Mouse (Mus musculus): Measurements from ENCODE around the gene Cd247.
A peak's percentile ranks its signal among the peaks of the same experiment; 100 is the strongest.

Gene Cd247

DNA sequence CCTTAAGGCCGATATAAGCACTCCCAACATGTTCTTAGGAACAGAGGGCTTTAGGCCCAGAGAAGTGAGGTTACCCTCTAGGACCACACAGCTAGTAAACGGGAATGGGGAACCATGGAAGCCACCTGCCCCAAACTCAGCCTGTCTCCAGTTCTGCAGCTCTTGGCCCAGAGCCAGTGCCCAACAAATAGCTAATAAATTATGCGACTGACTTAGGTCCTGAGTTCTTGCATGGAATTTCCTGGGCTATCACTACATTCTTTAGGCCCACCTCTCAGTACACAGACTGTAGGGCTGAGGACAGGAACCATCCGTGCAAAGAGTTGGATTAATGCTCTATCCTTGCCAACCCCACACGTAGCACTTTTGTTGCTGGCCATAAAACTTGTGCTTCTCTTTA is 63.6 kb downstream of the Cd247 start:
- no peak for DNase-seq (ENCODE audit: low read depth, low spot score)

DNA sequence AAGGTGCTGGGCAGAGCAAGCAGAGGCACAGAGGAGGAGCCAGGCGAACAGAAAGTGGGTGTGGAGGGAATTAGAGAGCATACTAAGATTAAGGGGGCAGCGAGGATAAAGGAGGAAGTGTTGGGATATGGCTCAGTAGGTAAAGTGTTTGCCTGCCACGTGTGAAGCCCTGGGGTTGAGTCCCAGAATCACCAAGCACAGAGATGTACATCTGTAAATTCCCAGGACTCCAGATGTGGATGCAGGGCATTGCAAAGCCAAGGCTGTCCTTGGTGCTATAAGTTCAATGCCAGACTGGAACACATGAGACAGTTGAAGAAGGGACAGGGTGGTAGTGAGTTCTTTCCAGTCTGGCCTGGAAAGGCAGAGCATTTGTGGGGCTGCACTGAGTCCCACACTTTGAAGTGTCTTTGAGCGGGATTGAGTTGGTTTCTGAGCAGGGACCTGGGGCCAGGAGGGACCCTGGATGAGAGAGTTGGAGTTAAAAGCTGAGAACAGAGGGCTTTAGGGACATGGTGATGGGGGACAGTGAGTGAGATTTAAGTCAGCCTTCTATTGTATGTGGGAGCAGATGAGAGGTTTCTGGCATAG is 64.7 kb downstream of the Cd247 start:
- no peak for DNase-seq (ENCODE audit: low read depth, low spot score)

DNA sequence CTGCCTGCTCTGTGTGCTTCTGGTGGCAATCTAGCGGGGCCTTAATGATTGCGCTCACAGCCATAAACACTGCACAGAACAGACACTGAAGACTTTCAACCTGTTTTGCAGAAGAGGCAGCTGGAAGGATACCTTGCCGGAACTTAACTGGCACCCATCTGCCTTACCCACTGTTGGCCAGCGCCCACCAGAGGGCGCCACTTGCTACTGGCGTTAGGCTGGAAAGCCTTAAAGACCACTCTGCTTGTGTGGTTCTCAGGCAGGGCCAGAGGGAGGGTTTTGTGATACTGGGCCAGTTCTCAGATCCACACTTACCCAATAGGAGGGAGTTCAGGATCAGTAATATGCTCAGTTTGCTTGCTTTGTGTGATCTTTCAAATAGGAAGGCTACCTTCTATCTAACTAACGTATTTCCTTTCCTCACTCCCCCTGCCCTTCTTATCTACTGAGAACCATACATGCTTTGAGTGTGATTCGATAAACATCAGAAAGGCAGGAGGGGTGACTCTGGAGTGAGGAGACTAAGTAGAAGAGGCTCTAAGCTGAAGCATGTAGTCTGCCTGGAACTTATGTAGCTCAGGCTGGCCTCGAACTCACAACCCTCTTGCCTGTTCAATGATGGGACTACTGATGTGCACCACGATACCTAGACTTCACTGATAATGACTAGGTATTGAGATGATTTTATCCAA is 65.4 kb downstream of the Cd247 start:
- peak; percentile 57 for DNase-seq (ENCODE audit: low read depth, low spot score)

DNA sequence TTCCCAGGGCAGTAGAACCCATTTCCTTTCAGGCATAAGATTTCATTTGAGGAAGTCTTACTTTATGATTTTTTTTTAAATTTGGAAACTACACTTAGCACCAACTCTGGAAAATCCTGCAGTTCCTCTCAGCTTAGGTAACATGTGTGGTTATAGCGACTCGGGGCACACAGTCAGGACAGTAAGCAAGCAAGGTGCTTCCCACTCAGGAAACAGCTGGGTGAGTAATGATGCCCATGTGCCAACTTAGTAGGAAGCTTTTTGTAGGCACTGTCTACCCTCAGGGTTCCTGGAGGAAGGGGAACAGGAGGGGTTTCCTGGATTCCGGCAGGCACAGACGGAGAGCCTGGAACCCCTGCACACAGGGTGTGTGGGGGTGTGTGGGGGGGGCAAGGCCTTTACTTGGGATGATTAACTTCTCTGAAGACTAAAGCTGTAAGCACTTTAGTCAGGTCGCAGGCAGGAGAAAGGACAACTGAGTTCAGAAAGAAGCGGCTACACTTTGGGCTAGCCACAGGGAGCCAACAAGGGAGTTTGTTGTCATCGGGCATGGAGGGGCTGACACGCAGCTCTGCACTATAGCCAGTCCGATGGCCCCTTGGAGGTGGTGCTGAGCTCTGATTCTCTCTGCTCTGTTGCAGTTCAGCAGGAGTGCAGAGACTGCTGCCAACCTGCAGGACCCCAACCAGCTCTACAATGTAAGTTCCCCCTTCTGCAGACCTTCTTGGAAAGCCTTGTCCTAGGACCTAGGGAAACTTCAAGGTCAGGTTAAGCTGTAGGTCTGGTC is 67.5 kb downstream of the Cd247 start:
- no peak for DNase-seq (ENCODE audit: low read depth, low spot score)

DNA sequence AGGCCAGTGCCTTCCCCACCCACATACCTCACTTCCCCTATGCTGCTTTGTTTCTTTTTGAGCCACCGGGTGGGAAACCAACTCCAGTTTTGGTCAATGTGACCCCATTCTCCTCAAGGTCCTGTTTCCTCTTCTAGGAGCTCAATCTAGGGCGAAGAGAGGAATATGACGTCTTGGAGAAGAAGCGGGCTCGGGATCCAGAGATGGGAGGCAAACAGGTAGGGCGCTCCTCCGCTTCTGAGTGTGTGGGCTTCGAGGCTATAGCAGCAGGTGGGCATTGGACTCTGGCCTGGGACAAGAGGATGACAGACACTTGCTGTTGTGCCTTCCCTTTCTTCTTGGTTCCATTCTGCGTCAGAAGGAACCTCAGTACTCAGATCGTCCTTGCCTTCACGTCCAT is 68.8 kb downstream of the Cd247 start:
- DNase-seq (ENCODE audit: low read depth, low spot score), result no peak

DNA sequence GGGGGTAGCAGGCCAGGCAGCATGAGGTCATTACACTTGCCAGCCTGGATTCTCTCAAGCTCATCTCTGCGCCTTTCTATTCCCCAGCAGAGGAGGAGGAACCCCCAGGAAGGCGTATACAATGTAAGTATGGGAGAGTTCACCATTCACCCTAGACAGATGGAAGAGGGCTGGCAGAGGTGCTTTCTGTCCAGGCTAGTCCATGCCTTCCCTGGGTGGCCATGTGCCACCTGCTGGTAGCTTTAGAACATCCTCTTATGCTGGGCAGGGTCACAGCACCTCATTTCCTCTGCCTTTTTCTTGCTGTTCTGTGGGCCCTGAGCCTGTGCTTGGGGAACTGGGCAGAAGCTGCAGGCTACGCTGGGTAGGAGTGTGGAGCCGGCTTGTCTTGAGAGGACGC is 69.9 kb downstream of the Cd247 start:
- DNase-seq (ENCODE audit: low read depth, low spot score), result no peak

DNA sequence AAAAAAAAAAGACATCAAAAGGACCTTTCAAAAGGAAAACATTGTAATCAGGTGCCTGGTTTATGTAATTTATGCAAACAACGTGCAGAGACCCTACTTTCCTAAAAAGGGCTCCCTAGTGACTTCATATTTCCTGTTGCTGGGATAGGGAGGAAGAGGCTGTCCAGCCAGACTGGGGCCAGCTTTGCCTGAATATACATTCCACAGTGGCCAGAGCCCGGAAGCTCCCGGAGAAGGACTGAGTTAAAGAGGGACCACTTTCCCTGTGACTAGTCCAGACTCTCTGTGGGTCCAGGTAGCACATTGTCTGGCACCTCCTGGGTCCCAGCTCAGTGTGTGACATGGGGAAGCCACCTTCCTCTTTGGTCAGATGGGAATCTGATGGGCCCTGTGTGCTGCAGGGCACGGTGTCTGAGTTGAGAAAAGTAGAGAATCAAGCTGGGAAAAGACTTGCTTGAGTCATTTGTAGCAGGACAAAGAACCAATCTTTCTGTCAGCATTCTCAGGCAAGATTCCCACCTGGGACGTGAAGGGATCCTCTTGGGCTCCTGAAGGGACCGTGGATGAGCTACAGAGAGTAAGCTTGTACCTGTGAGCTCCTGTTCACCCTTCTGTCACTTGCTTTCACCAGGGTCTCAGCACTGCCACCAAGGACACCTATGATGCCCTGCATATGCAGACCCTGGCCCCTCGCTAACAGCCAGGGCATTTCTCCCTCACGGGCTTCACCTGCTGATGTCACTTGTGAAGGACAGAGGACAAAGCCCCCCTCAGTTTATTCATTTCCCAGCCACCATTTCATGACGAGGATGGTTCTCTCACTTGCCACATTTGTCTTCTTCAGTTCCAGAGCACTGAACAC is 72.1 kb downstream of the Cd247 start:
- no peak for DNase-seq (ENCODE audit: low read depth, low spot score)

DNA sequence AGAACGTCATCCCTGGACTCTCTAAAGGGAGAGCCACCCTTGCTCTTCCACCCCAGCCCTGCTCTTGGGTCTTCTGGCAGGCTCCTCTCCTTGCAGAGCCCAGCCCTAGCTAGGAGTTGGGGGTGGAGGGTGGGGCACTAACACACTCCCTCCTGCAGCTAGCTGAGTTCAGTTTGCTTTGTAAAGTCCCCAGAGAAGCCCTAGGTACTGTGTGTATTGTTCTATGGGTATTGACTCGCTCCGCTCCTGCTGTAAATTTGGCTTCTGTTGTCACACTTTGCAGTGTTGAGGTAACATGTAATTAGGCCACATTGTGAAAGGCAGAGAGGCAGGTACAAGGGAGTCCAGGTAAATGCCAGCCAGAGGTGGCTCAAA is 72.7 kb downstream of the Cd247 start:
- DNase-seq (ENCODE audit: low read depth, low spot score), result no peak

DNA sequence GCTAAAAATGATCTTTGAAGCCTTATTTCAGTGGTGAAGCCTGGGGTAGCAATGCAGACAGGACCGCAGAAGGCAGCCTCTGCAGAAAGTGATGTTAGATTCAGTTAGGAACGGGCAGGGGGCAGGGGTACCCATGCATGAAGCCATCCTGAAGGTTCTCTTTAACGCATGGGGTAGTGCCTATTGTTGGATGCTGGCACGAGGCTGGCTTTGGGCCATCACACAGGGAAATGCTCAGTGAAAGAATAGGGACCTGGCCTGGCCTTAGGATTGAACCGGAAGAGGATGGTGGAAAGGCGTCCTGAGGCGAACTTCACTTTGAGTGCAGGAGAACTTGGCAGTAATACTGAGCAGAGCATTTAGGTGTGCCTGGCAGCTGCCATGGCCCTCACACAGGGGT is 73.6 kb downstream of the Cd247 start:
- DNase-seq (ENCODE audit: low read depth, low spot score), result no peak

DNA sequence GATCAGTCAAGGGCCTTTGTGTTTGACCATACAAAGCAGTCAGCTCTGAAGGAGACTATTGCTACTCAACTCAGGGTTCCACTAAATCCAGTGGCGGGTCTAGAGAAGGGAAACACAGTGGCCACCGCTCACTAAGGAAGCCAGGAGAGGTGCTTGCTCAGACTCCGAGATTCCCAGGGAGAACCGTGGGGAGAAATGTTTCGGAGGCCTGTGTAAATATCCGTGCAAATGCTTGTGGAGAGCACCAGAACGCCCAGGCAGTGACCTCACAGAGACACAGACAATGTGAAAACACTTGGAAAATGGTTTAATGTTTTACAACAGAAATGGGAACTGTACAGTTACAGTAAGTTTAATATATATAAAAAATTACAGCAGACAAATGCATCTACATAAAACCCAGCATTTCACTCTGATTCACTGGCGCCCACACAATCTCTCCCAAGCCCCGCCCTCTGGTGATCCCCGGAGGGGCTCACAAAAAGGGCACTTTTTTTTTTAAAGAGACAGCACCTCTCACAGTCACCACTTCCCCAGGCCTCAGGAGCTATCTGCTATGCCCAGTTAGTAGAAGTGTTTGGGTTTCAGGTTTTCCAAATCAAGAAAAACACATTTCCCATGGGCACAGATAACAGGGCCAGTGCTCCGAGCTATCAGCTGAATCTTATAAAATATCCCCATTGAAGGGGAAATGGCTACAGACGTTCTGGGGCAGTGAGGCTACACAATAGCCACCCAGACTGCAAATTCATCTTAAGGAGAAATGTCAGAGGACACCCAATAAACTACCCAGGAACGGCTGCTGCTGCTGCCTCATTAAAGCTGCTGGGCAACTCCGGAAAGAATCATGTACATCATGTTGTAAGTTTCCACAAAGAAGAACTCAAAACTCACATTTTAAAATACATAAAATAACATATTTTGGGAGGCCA is 76.6 kb downstream of the Cd247 start:
- DNase-seq (ENCODE audit: low read depth, low spot score), result no peak

DNA sequence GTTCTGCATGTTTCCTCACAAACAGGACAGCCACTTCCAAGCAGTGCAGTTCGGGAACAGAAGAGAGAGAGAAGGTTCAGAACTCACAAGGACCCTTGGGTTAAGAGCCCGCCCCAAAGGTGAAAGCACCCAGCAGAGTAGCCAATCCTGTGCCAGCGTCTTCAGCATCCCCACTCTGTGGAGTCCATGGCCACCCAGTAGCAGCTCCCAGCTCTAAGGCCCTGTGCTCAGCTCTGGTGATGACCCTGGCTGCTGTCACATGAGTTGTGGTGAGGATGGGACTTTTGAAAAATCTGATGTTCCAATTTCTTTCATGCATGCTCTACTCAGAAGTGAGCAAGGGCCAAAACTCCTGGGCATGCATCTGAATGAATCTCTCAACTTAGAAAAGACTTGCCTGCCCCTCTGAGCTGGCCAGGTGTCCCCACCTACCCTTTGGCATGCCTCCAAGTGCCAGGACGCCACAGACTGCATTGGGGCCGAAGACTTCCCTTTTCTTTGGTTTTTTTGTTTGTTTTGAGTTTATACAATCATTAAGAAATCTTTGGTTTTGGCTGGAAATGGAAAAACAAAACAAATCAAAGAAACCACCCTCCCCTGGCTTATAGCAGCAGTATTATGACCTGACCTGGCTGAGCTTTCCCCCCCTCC is 78.3 kb downstream of the Cd247 start:
- no peak for DNase-seq (ENCODE audit: low read depth, low spot score)

DNA sequence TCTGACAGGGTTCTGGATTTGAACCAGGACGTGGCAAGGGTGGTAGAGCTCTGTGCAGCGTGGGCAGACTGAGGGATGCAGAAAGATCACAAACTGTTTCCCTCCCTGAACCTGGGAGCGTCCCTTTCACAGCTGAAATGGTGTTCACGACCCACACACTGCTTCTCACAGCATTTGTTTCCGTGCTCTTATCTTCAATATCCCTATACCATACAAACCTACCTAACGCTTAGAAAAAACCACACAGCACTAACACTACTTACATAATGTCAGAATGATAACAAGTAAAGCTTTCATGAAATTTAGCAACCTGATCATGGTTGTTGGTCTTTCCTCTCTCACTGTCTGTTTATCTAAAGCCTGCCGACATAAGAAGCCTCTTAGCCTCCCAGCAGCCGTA is 80.2 kb downstream of the Cd247 start:
- no peak for DNase-seq (ENCODE audit: low read depth, low spot score)

DNA sequence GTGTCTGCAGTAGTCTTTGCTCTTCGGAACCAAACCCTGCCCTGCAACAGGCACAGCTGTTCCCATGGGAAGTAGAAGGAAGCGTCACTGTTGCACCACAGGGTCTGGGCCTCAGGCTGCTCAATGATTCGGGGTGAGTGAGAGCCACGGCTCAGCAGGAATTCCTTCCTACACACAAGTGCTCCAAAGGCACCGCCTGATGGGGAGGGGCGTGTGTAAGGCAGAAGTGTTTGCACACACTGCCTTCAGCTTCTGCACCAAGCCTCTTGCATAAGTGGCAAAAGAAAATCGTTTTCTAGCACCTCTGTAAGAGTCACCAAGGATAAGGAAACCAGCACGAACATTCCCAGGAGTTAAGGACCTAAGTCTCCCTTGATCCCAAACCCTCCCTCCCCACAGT is 86.2 kb downstream of the Cd247 start:
- no peak for DNase-seq (ENCODE audit: low read depth, low spot score)

DNA sequence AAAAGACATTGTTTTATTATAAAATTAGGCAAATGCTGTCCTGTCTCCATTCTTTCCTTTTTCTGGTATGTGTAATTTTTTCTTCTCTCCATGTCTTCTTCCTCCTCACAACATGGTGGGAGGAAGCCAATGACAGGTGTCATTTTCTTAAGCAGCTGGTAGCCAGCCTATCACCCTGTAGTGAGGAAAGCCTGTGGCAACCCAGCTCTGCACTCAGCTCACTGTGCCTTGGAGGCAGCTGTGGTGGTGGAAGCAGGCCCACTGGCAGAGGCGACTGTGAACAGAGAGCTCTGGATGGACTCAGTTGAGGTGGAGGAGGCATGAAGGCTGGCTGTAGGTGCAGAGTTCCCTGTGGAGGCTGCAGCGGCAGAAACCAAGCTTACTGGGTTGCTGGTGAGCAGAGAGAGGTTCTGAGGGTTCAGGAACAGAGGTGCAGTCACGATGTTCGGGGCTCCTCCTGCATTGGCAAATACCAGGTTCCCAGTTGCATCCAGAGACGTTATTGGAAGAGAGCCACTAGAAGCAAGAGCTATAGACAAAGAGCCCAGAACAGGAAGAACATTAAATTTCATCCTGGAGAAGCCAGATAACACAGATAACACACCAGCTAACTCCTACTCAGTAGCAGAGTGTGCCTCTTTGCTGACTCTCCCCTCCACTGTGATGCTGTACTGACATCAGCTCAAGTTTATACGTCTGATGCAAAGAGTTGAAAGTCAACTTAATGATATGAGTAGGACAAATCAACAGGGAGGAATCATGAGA is 87.2 kb downstream of the Cd247 start:
- DNase-seq (ENCODE audit: low read depth, low spot score), result no peak

DNA sequence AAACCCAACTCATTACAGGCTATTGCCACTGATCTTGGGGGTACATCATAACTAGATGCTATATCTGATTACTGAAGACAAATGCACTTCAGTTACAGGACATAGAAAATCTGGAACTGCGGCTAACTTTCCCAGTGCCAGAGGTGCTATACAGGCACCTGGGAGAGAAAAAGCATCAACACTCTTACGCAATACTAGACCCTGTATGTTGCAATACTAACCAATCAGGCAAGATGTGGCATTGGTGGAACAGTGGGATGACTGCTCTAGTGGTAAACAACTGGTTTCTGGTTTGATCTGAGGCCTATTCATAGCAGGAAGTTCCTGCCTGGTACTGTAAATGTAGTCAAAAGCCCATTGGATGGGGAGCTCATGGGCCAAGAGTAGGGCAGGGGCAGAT is 90.3 kb downstream of the Cd247 start:
- DNase-seq (ENCODE audit: low read depth, low spot score), result no peak

DNA sequence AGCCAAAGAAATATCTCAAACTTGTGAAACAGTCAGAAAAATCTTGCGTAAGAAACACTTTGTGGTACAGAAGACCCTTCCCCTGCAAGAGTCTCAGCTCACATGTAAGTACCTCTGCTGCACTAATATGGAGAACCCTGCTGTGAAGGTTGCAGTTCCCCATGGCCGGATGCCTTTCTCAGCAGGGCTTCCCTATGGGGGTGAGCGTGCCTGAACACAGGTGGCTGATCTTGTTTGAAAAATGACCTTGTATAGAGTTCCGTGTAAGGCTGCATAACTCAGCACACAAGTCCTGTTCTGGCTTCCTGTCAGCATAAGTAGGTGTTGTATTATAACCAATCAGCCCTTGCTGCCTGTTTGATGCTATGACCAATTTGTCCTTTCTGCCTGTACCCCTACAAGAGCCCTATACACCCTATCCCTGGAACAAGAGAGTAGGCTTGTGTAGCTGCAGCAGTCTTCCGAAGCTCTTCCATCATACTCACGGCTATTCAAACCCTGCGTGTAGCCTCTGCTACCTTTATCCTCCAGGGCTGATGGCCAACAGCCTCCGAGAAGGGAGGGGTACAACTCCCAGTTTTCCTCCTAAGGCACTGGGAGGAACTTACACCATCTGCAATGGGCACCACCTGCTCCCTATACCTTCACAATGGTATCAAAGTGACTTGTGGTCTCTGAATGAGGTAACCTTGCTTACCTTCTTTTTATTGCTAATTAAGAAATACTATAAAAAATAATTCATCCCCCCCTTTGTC is 93.8 kb downstream of the Cd247 start:
- DNase-seq (ENCODE audit: low read depth, low spot score), result no peak

DNA sequence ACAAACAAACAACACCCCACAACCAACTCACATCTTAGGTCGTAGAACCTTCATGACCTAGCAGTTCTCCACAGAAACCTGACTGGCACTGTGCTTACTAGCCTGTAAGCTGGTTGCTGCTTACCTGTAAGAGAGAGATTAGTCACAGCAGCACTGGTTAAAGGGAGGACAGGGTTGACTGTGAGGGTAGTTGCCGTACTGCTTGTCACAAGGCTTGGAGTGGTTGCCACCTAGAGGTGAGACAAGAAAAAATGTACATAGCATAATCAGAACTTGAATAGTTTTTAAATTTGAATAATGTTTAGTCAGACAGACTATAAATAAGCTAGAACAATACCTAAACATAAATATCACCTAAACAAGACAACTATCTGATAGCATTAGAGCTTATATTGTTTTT is 103.2 kb downstream of the Cd247 start:
- no peak for DNase-seq (ENCODE audit: low read depth, low spot score)

DNA sequence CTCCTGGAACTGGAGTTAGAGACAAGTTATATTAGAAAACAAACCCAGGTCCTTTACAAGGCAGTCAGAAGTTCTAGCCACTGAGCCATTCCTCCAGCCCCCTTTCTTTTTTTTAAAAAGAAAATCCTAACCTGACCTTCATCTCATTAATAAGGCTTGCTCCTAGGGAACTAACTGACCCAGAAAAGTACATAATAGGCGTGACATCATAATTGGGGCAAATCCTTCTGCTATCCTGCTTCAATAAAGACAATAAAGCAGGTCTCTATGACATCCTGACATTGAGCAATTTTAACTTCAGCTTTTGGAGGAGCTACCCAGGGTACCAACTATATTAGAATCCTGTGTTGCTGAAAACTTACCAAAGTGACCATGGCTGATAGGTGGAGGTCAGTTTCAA is 115.1 kb downstream of the Cd247 start:
- DNase-seq (ENCODE audit: low read depth, low spot score), result no peak

DNA sequence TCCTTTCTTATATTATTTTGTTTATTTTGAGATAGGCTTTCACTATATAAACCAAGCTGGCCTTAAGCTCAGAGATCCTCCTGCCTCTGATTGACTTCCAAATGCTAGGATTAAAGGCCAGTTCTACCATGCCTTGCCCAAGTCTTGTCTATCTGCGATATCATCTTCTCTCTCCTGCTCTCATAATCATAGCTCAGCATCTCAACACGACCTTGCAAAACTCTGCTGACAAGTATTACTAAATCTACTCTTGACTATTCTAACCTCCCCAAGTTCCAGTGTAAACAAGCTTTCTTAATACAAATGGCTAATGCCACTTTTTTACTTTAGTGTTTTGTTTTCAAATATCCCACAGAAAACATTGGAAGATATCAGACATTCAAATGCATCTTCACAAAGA is 119.7 kb downstream of the Cd247 start:
- no peak for DNase-seq (ENCODE audit: low read depth, low spot score)
